Mouse (Mus musculus): ENCODE measurements around the gene Dhx8.

The Dhx8 gene

GRCm38 (mm10) chr11:101805113-101805704 lies 72.5 kb downstream of the Dhx8 start:
- no peak for DNase-seq (ENCODE audit: low spot score)

- DNase-seq (ENCODE audit: low spot score): no peak
Measured at GRCm38 (mm10) chr11:101806741-101807140, 74.0 kb downstream of the Dhx8 start.

- no peak for DNase-seq (ENCODE audit: low spot score)
Measured at GRCm38 (mm10) chr11:101807266-101807665, 74.5 kb downstream of the Dhx8 start.

- DNase-seq (ENCODE audit: low spot score): peak; percentile 22
Measured at GRCm38 (mm10) chr11:101809060-101809828, 76.5 kb downstream of the Dhx8 start.

- peak; percentile 90 for DNase-seq (ENCODE audit: low spot score)
Measured at GRCm38 (mm10) chr11:101813259-101813658, 80.5 kb downstream of the Dhx8 start.

- peak; percentile 94 for DNase-seq (ENCODE audit: low spot score)
Measured at GRCm38 (mm10) chr11:101814375-101815102, 81.8 kb downstream of the Dhx8 start.

- peak; percentile 46 for DNase-seq (ENCODE audit: low spot score)
Measured at GRCm38 (mm10) chr11:101815103-101816085, 82.7 kb downstream of the Dhx8 start.

All from retina, embryonic 14.5 days (tissue).